Mouse (Mus musculus) ES-Bruce4 (cell line): ENCODE measurements around the gene Irgm2.

Experiments used
- CTCF ChIP-seq: IDR thresholded peaks from one replicate; pipeline ENCODE4 v1.8.1; 2011; ENCODE audit warnings: low read depth, low read length
- POLR2A ChIP-seq: IDR thresholded peaks from one replicate; pipeline ENCODE4 v1.8.1; 2011; ENCODE audit warnings: low read length; ENCODE audit not compliant: insufficient read depth

DNA sequence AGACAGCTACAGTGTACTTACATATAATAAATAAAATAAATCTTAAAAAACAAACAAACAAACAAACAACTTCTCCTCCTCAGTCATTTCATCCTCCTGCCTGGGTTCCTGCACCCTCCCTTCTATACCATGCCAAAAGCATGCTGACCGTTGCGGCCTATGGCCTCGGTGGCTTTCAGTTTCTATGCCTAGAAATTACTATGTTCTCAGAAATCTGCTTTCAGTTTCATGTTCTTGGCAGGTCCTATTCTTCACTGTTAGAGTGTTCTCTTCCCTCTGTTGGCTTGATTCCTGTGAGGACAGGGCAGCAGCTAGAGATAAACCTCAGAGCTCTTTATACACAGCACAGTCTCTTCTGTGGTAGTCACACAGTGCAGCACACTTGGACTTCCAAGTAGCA, 15.8 kb upstream of the Irgm2 start:
- TF ChIP-seq CTCF (no peak), POLR2A (no peak)
